Mouse (Mus musculus) megakaryocyte, embryonic 14.5 days (primary cell): ENCODE measurements around the gene Shmt2.

Experiments
- FLI1 ChIP-seq: IDR thresholded peaks from 2 replicates; pipeline ENCODE4 v1.6.1; 2012; ENCODE audit warnings: low read length, inconsistent platforms, mixed read lengths
- GATA1 ChIP-seq: IDR thresholded peaks from 3 replicates; pipeline ENCODE4 v1.6.1; 2012; ENCODE audit warnings: mixed read lengths, low read length, inconsistent platforms, borderline replicate concordance

GRCm38 (mm10) chr10:127548236-127548635 lies 26.0 kb upstream of the Shmt2 start:
- TF ChIP-seq GATA1 (no peak), FLI1 (no peak)
